Mouse (Mus musculus) G1E (cell line): Measurements from ENCODE around the gene Olfr1501.

ENCODE experiments used
- CTCF ChIP-seq: IDR thresholded peaks from 2 replicates; pipeline ENCODE4 v1.5.1; 2012; ENCODE audit warnings: low read depth, low read length, inconsistent platforms, mixed read lengths
- POLR2AphosphoS5 ChIP-seq: IDR thresholded peaks from 2 replicates; pipeline ENCODE4 v1.6.1; 2012; ENCODE audit warnings: low read depth, low read length, inconsistent platforms; ENCODE audit not compliant: insufficient replicate concordance
- TAL1 ChIP-seq: conservative IDR thresholded peaks from 2 replicates; pipeline ENCODE4 v1.6.1; 2012; ENCODE audit warnings: low read depth, low read length, inconsistent platforms, mixed read lengths

DNA sequence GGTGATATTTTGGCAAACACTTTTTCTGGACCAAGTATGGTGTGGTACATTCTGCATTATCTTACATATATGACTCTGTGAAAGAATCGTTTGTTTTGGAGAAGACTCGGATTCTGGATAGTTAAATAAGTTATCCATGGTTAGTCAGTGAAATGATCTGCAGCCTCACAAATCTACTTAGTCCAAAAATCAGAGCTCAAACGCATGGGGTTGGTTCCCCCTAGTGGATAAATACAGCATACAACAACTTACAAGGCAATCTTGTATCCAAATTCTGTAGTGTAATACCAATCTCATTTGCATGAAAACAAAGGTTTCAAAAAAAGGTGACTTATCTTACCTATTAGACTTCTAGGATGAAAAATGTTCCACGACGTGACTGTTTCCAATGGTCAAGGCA is 31.7 kb downstream of the Olfr1501 start:
- TF ChIP-seq CTCF: no peak
- TF ChIP-seq TAL1: no peak
- TF ChIP-seq POLR2AphosphoS5: no peak
